Mouse (Mus musculus): ENCODE measurements at regions not wholly inside any gene's neighbourhood (a gene's known extent, or its start where the extent isn't known, plus 50 kb on each side); places are given as distances from the start of the nearest gene placed in this dataset.

GRCm38 (mm10) chr4:95364376-95365082 is 192.8 kb upstream of the Fggy start:
- Histone ChIP-seq H3K4me3 (ENCODE audit: insufficient read depth, poor library complexity, severe bottlenecking) (no peak overlapping the region), H3K27me3 (ENCODE audit: control insufficient read depth, insufficient read depth, insufficient read length) (no peaks in the 10 kb centered on the region), H3ac (ENCODE audit: control insufficient read depth, insufficient read length, low read depth) (no peak overlapping the region), H3K79me2 (ENCODE audit: control insufficient read depth, insufficient read depth) (no peaks in the 10 kb centered on the region), H3K79me3 (ENCODE audit: low read depth) (no peaks in the 10 kb centered on the region), H3K36me3 (ENCODE audit: control insufficient read depth, insufficient read depth) (no peaks in the 10 kb centered on the region)
- no peak for TF ChIP-seq USF1 (IDR thresholded peaks at IDR 0.05; ENCODE audit: low read depth)
- TF ChIP-seq MYOG (IDR thresholded peaks at IDR 0.05; ENCODE audit: control insufficient read depth, extremely low read depth, insufficient read length), result no peak
- no peak for TF ChIP-seq MYOD1 (IDR thresholded peaks at IDR 0.05; ENCODE audit: control insufficient read depth, insufficient read length, low read depth)
- TF ChIP-seq FOSL1 (IDR thresholded peaks at IDR 0.05; ENCODE audit: insufficient read depth, low read length, poor library complexity, severe bottlenecking), result no peak
- no peak for TF ChIP-seq CEBPB (IDR thresholded peaks at IDR 0.05; ENCODE audit: low read depth)
- TF ChIP-seq CTCF (IDR thresholded peaks at IDR 0.05; ENCODE audit: control insufficient read depth, insufficient read depth, insufficient read length), result no peak
- TF ChIP-seq MAX (IDR thresholded peaks at IDR 0.05), result no peak

GRCm38 (mm10) chr4:95376386-95376785 is 180.9 kb upstream of the Fggy start:
- Histone ChIP-seq H3K79me2 (ENCODE audit: control insufficient read depth, insufficient read depth) (no peaks in the 10 kb centered on the region), H3K79me3 (ENCODE audit: low read depth) (no peaks in the 10 kb centered on the region), H3ac (ENCODE audit: control insufficient read depth, insufficient read length, low read depth) (no peak overlapping the region), H3K27me3 (ENCODE audit: control insufficient read depth, insufficient read depth, insufficient read length) (no peaks in the 10 kb centered on the region), H3K36me3 (ENCODE audit: control insufficient read depth, insufficient read depth) (no peaks in the 10 kb centered on the region), H3K4me3 (ENCODE audit: insufficient read depth, poor library complexity, severe bottlenecking) (no peak overlapping the region)
- TF ChIP-seq USF1 (IDR thresholded peaks at IDR 0.05; ENCODE audit: low read depth) (no peak), MAX (IDR thresholded peaks at IDR 0.05) (no peak), FOSL1 (IDR thresholded peaks at IDR 0.05; ENCODE audit: insufficient read depth, low read length, poor library complexity, severe bottlenecking) (no peak), CTCF (IDR thresholded peaks at IDR 0.05; ENCODE audit: control insufficient read depth, insufficient read depth, insufficient read length) (no peak), CEBPB (IDR thresholded peaks at IDR 0.05; ENCODE audit: low read depth) (no peak), MYOD1 (IDR thresholded peaks at IDR 0.05; ENCODE audit: control insufficient read depth, insufficient read length, low read depth) (no peak)

- no peaks in the 10 kb centered on the region for H3K79me3 ChIP-seq (ENCODE audit: low read depth)
- H3K27me3 ChIP-seq (ENCODE audit: control insufficient read depth, insufficient read depth, insufficient read length), result no peaks in the 10 kb centered on the region
- no peaks in the 10 kb centered on the region for H3K36me3 ChIP-seq (ENCODE audit: control insufficient read depth, insufficient read depth)
- no peak overlapping the region for H3ac ChIP-seq (ENCODE audit: control insufficient read depth, insufficient read length, low read depth)
- TF ChIP-seq CEBPB (IDR thresholded peaks at IDR 0.05; ENCODE audit: low read depth), result no peak
- no peak for TF ChIP-seq FOSL1 (IDR thresholded peaks at IDR 0.05; ENCODE audit: insufficient read depth, low read length, poor library complexity, severe bottlenecking)
- TF ChIP-seq USF1 (IDR thresholded peaks at IDR 0.05; ENCODE audit: low read depth), result no peak
- TF ChIP-seq MYOG (IDR thresholded peaks at IDR 0.05; ENCODE audit: control insufficient read depth, extremely low read depth, insufficient read length), result no peak
- no peak for TF ChIP-seq MAX (IDR thresholded peaks at IDR 0.05)
- TF ChIP-seq CTCF (IDR thresholded peaks at IDR 0.05; ENCODE audit: control insufficient read depth, insufficient read depth, insufficient read length), result no peak
- TF ChIP-seq MYOD1 (IDR thresholded peaks at IDR 0.05; ENCODE audit: control insufficient read depth, insufficient read length, low read depth), result no peak
- no peak overlapping the region for H3K4me3 ChIP-seq (ENCODE audit: insufficient read depth, poor library complexity, severe bottlenecking)
- no peaks in the 10 kb centered on the region for H3K79me2 ChIP-seq (ENCODE audit: control insufficient read depth, insufficient read depth)
Observed at GRCm38 (mm10) chr4:95377222-95378134, 179.8 kb upstream of the Fggy start.

GRCm38 (mm10) chr4:95378645-95379044 is 178.7 kb upstream of the Fggy start:
- Histone ChIP-seq H3K27me3 (ENCODE audit: control insufficient read depth, insufficient read depth, insufficient read length) (no peaks in the 10 kb centered on the region), H3K4me3 (ENCODE audit: insufficient read depth, poor library complexity, severe bottlenecking) (no peak overlapping the region), H3ac (ENCODE audit: control insufficient read depth, insufficient read length, low read depth) (no peak overlapping the region), H3K79me2 (ENCODE audit: control insufficient read depth, insufficient read depth) (no peaks in the 10 kb centered on the region), H3K79me3 (ENCODE audit: low read depth) (no peaks in the 10 kb centered on the region), H3K36me3 (ENCODE audit: control insufficient read depth, insufficient read depth) (no peaks in the 10 kb centered on the region)
- TF ChIP-seq FOSL1 (IDR thresholded peaks at IDR 0.05; ENCODE audit: insufficient read depth, low read length, poor library complexity, severe bottlenecking), result no peak
- TF ChIP-seq MYOD1 (IDR thresholded peaks at IDR 0.05; ENCODE audit: control insufficient read depth, insufficient read length, low read depth), result no peak
- TF ChIP-seq CTCF (IDR thresholded peaks at IDR 0.05; ENCODE audit: control insufficient read depth, insufficient read depth, insufficient read length), result no peak
- TF ChIP-seq MAX (IDR thresholded peaks at IDR 0.05), result no peak
- TF ChIP-seq MYOG (IDR thresholded peaks at IDR 0.05; ENCODE audit: control insufficient read depth, extremely low read depth, insufficient read length), result no peak
- no peak for TF ChIP-seq CEBPB (IDR thresholded peaks at IDR 0.05; ENCODE audit: low read depth)
- TF ChIP-seq USF1 (IDR thresholded peaks at IDR 0.05; ENCODE audit: low read depth), result no peak

- Histone ChIP-seq H3K79me3 (ENCODE audit: low read depth) (no peaks in the 10 kb centered on the region), H3K4me3 (ENCODE audit: insufficient read depth, poor library complexity, severe bottlenecking) (no peak overlapping the region), H3ac (ENCODE audit: control insufficient read depth, insufficient read length, low read depth) (no peak overlapping the region), H3K79me2 (ENCODE audit: control insufficient read depth, insufficient read depth) (no peaks in the 10 kb centered on the region), H3K27me3 (ENCODE audit: control insufficient read depth, insufficient read depth, insufficient read length) (no peaks in the 10 kb centered on the region), H3K36me3 (ENCODE audit: control insufficient read depth, insufficient read depth) (no peaks in the 10 kb centered on the region)
- TF ChIP-seq FOSL1 (IDR thresholded peaks at IDR 0.05; ENCODE audit: insufficient read depth, low read length, poor library complexity, severe bottlenecking), result no peak
- TF ChIP-seq CEBPB (IDR thresholded peaks at IDR 0.05; ENCODE audit: low read depth), result no peak
- TF ChIP-seq CTCF (IDR thresholded peaks at IDR 0.05; ENCODE audit: control insufficient read depth, insufficient read depth, insufficient read length), result no peak
- TF ChIP-seq MAX (IDR thresholded peaks at IDR 0.05), result no peak
- TF ChIP-seq USF1 (IDR thresholded peaks at IDR 0.05; ENCODE audit: low read depth), result no peak
- TF ChIP-seq MYOG (IDR thresholded peaks at IDR 0.05; ENCODE audit: control insufficient read depth, extremely low read depth, insufficient read length), result no peak
- no peak for TF ChIP-seq MYOD1 (IDR thresholded peaks at IDR 0.05; ENCODE audit: control insufficient read depth, insufficient read length, low read depth)
Observed at GRCm38 (mm10) chr4:95383216-95383892, 174.0 kb upstream of the Fggy start.
